Mouse (Mus musculus) left cerebral cortex, adult 2 months (tissue): Measurements from ENCODE around the gene Lca5. TPM values are rescaled to one million over a fixed set of nuclear protein-coding genes. Genes with fewer than 3 reads are reported as not detected.

ENCODE experiments used
- DNase-seq, 2 experiments: peaks; one replicate each; pipeline ENCODE4 v3.0.0; 2021 to 2022; ENCODE audit warnings: low spot score in 2 of 2, mixed read lengths in 1 of 2; ENCODE audit errors: extremely low spot score in 1 of 2
- H3K27ac ChIP-seq: fragments of 200-600 bp; 2 replicates; pipeline ENCODE4 v1.8.1; 2022
- H3K4me3 ChIP-seq: fragments of 200-600 bp; 2 replicates; pipeline ENCODE4 v1.8.1; 2022
- CTCF ChIP-seq: fragments of 200-600 bp; IDR thresholded peaks from 2 replicates; pipeline ENCODE4 v1.8.1; 2022; ENCODE audit warnings: antibody characterized with exemption, mild to moderate bottlenecking, moderate library complexity
- intact Hi-C: fragments of 180-260 bp; cut with DNase I; formaldehyde crosslinking; loops from one replicate; pipeline ENCODE4 v1.15.1; 2025
- long read RNA-seq, 2 experiments: library from polyadenylated mRNA; stranded (forward); transcript quantifications; one replicate each; pipeline ENCODE4 v2.0.0; 2021; ENCODE audit warnings: borderline mapping rate in 2 of 2
- total RNA-seq, 2 experiments: library from RNA; stranded (reverse); gene quantifications; 2 replicates each; pipeline ENCODE4 v1.2.3; 2021

Gene Lca5
- total RNA-seq = 10 to 100 TPM; 19.6 to 20.2 TPM
- long read RNA-seq, experiment 1, partial matches to known transcripts = 0 of 4 reads
- long read RNA-seq, experiment 1, other reads (novel, unspliced or antisense) = 4 of 4 reads
- long read RNA-seq, experiment 2, full-length matches to known transcripts = 2 of 6 reads
- long read RNA-seq, experiment 2, partial matches to known transcripts = 0 of 6 reads
- long read RNA-seq, experiment 2, other reads (novel, unspliced or antisense) = 4 of 6 reads

GRCm38 (mm10) chr9:83440392-83441357 is at the start of gene Lca5:
Gene Lca5, minus strand, starts transcription at chr9:83441127.
- H3K27ac ChIP-seq = peak within 1 kb of the TSS; percentile 80; the same call in 1 of the 2 replicates
- peak within 1 kb of the TSS; percentile 71 for H3K4me3 ChIP-seq
- intact Hi-C loops = loop anchor here (5.0 kb wide), 2 partner anchors 107 to 468 kb away; partner anchors contain the start of gene Sh3bgrl2
- DNase-seq = peak; percentile 94 to 95
- TF ChIP-seq CTCF = no peak

GRCm38 (mm10) chr9:83488491-83489210 is 47.7 kb upstream of the Lca5 start:
- intact Hi-C loops = loop anchor here (2.0 to 5.0 kb wide), 2 partner anchors 112 to 204 kb away; no protein-coding TSS in a partner anchor
- Histone ChIP-seq H3K27ac (no peak overlapping the region), H3K4me3 (peak overlapping the region; percentile 1)
- DNase-seq = peak in 1 of 2 experiments; percentile 19
- peak; percentile 64 for TF ChIP-seq CTCF

GRCm38 (mm10) chr9:83487771-83488470 is 47.0 kb upstream of the Lca5 start:
- DNase-seq = peak; percentile 49 to 55
- intact Hi-C loops = loop anchor here (2.0 to 5.0 kb wide), 2 partner anchors 113 to 204 kb away; no protein-coding TSS in a partner anchor
- Histone ChIP-seq H3K4me3 (peak overlapping the region; percentile 1; the same call in 1 of the 2 replicates), H3K27ac (no peak overlapping the region)
- no peak for TF ChIP-seq CTCF

- H3K27ac ChIP-seq = no peak overlapping the region
- no peak overlapping the region for H3K4me3 ChIP-seq
- DNase-seq = no peak
- no peak for TF ChIP-seq CTCF
- intact Hi-C loops = loop anchor here (5.0 kb wide), 1 partner anchor 206 kb away; no protein-coding TSS in a partner anchor
These were observed 45.0 kb upstream of the Lca5 start for GRCm38 (mm10) chr9:83485966-83486365.

GRCm38 (mm10) chr9:83485357-83485756 is 44.4 kb upstream of the Lca5 start:
- DNase-seq = no peak
- TF ChIP-seq CTCF = no peak
- Histone ChIP-seq H3K27ac (no peak overlapping the region), H3K4me3 (no peak overlapping the region)
- intact Hi-C loops = loop anchor here (5.0 kb wide), 1 partner anchor 207 kb away; no protein-coding TSS in a partner anchor

GRCm38 (mm10) chr9:83483419-83483818 is 42.5 kb upstream of the Lca5 start:
- no peak for DNase-seq
- intact Hi-C loops = no loop called here
- TF ChIP-seq CTCF = no peak
- no peak overlapping the region for H3K4me3 ChIP-seq
- no peak overlapping the region for H3K27ac ChIP-seq

GRCm38 (mm10) chr9:83482176-83482949 is 41.4 kb upstream of the Lca5 start:
- TF ChIP-seq CTCF = no peak
- intact Hi-C loops = no loop called here
- no peak overlapping the region for H3K4me3 ChIP-seq
- H3K27ac ChIP-seq = no peak overlapping the region
- DNase-seq = no peak

- Histone ChIP-seq H3K4me3 (no peak overlapping the region), H3K27ac (no peak overlapping the region)
- no peak for DNase-seq
- TF ChIP-seq CTCF = no peak
- intact Hi-C loops = no loop called here
These were observed 28.9 kb upstream of the Lca5 start for GRCm38 (mm10) chr9:83469871-83470270.

GRCm38 (mm10) chr9:83447771-83448170 is 6.8 kb upstream of the Lca5 start:
- intact Hi-C loops = no loop called here
- H3K27ac ChIP-seq = peak overlapping the region; percentile 38; the same call in 1 of the 2 replicates
- no peak for TF ChIP-seq CTCF
- peak; percentile 35 to 47 for DNase-seq
- H3K4me3 ChIP-seq = peak overlapping the region; percentile 47

GRCm38 (mm10) chr9:83447176-83447575 is 6.2 kb upstream of the Lca5 start:
- H3K4me3 ChIP-seq = peak overlapping the region; percentile 47; the same call in 1 of the 2 replicates
- no peak for DNase-seq
- intact Hi-C loops = no loop called here
- H3K27ac ChIP-seq = no peak overlapping the region
- TF ChIP-seq CTCF = no peak
